Mouse (Mus musculus) retina, embryonic 14.5 days (tissue): Measurements from ENCODE around the gene Klhdc3.

Source experiments
- DNase-seq: peaks from one replicate; pipeline ENCODE4 v3.0.0-alpha.2; 2015; ENCODE audit warnings: low spot score

Klhdc3 gene

GRCm38 (mm10) chr17:46702100-46702499 lies 21.4 kb upstream of the Klhdc3 start:
- no peak for DNase-seq

DNA sequence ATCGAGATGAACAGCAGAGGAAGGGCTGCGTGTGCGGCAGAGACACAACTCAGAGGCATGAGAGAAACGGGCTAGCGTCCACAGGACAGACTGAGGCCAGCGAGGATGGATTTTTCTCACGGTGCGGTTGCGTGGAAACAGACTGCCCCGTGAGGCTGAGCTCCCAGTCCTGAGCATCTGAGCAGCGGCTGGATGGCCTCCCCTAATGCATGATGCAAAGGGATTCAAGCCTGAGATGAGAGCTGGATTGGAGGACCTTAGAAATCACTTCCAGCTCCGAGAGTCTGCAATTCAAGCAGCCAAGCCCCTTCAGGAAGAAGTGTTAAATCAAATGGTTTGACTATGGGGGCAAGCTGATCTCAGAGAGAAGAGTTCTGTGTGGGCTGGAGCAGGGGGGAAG lies 20.8 kb upstream of the Klhdc3 start:
- no peak for DNase-seq

DNA sequence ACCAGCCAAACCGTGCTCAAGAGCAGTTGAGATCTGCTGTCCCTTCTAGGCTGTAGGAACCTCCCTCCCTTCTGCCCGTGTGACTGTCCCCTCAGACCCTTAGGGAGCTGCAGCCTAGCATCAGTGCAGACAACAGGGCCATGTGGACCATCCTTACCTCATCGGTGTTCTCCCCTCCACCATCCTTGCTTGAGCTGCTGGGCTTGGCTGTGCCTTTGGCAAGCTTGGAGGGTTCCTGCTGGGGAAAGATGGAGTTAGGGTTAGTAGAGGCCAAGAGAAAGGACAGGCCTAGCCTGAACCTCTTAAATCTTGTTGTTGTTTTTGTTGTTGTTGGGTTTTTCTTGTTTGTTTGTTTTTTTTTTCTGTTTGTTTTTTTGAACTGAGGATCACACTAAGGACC lies 19.2 kb upstream of the Klhdc3 start:
- DNase-seq = no peak

GRCm38 (mm10) chr17:46699245-46699644 lies 18.5 kb upstream of the Klhdc3 start:
- no peak for DNase-seq

DNA sequence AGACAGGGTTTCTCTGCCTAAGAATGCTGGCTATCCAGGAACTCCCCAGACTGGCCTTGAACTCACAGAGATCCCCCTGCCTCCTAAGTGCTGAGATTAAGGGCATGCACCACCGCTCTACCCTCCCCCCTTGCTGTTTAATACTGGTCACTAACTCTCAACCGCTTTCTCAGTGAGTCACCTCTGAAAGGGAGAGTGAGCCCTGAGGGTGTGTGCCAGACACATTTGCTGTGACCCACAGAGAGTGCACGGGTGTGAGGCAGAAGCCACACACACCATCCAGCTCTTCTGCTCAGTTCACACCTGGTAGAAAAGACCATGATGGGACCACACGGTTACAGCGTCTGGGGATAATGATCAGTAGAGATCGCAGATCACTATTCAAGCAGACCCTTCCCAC lies 17.8 kb upstream of the Klhdc3 start:
- no peak for DNase-seq

- no peak for DNase-seq
Observed at GRCm38 (mm10) chr17:46694517-46695063, 13.9 kb upstream of the Klhdc3 start.

DNA sequence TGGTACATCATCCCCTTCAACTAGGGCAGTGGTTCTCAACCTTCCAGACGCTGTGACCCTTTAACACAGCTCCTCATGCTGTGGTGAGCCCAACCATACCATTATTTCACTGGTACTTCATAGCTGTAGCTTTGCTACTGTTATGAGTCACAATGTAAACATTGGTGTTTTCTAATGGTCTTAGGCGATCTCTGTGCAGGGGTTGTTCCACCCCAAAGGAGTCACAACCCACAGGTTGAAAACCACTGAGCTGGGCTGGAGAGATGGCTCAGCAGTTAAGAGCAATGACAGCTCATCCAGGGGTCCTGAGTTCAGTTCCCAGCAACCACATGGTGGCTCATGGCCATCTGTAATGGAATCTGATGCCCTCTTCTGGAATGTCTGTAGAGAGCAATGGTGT lies 10.7 kb upstream of the Klhdc3 start:
- DNase-seq = no peak

- no peak for DNase-seq
Observed at GRCm38 (mm10) chr17:46690665-46691064, 10.0 kb upstream of the Klhdc3 start.

DNA sequence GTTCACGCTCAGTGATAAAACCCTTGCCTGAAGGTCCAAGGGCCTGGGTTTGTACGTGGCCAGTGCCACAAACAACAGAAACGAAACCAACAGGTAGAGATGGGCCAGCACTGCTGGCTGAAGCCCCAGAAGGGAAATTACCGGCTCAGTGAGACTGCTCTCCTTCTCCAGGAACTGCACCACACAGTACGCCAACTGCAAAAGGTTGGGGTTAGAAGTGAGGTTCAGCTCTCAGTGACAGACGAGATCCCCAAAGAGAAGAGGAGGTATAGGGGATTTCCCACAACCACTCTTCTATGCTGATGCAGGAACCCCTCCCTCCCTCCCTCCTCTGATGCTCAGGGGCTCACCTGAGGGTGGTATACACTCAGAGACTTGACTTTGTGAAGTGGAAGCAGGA lies 5.2 kb upstream of the Klhdc3 start:
- DNase-seq = no peak

- DNase-seq = no peak
Observed at GRCm38 (mm10) chr17:46682654-46683389, 2.1 kb upstream of the Klhdc3 start.

DNA sequence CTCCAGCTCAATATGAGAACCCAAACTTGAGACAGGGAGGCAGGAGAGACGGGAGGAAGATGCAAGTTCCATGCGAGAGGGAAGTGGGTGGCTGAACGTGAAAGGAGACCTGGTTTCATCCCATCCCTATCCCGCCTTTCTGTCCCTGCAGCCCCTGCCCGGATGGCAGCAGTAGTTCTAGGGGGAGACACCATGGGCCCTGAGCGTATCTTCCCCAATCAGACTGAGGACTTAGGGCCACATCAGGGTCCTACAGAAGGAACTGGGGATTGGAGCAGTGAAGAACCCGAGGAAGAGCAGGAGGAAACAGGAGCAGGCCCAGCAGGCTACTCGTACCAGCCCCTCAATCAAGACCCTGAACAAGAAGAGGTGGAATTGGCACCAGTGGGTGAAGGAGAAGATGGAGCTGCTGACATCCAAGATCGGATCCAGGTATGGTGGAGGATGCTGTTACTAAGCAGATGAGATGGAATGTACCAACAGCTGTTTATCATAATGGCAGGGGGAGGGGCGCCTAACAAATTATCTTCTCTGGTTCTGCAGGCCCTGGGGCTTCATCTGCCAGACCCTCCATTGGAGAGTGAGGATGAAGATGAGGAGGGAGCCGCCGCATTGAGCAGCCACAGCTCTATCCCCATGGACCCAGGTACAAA lies 878 bp upstream of the Klhdc3 start:
- DNase-seq = no peak

DNA sequence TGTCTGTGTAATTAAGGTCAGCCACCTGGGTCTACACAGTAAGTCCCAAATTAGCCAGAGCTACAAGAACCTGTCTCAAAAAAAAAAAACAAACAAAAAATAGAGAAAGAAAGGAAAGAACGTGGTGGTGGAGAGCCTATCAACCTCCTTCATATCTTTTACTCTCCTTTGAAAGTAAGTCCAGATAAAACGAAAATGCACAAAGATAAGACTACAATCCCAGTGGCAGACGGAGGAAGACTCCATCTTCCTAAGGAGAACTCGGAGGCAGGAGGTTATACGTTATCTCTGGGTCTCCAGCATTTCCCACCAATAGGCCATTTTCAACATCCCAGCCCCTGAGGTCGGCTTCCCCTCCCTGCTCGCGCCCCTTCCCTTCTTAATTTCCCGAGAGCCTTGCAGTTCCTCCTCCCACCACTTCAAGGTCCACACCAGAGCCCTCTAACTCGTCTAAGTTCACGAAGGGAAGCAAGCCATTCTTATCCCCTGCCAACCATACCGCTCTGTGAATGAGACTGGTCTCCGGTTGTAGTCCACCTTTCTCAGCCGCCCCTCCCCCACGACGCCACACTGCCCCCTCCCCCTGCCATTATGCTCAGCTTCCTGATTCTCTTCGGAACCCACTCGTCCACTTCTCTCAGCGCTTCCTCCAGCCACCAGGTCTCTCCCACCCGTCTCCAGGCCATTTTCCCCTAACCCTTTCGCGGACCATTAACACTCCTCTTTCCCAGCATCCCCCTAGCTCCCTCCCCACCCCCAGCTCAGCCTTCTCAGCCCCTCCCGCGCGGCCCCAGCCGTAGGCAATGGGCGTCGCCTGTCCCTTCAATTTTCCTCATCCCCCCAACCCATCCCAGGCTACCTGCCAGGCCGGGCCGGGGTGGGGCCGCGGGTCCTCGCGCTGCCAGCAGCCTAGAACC lies 613 bp downstream of the Klhdc3 start:
- DNase-seq = peak; percentile 65

DNA sequence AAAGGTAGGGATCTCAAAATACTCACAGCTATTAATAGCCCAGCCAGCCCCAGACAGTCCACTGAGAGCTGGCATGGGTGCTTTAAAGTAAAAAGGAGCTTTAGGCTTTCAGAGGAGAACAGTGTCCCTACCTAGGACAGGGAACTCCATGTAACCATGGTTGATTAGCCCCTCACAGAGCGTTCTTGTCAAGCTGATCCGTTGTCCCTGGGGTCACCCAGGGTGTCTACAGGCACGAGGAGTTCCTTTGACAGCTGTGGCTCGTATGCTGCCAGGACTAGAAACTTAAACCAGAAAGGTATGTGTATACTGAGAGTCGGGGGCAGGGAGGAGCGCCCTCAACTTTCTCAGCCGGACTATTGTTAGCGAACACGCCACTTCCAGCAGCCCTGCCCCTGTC lies 1.8 kb downstream of the Klhdc3 start:
- DNase-seq = no peak

- DNase-seq = no peak
Observed at GRCm38 (mm10) chr17:46678416-46678815, 2.3 kb downstream of the Klhdc3 start, which contains the start of gene Mea1. Gene Mea1, plus strand, starts transcription at chr17:46678793.

DNA sequence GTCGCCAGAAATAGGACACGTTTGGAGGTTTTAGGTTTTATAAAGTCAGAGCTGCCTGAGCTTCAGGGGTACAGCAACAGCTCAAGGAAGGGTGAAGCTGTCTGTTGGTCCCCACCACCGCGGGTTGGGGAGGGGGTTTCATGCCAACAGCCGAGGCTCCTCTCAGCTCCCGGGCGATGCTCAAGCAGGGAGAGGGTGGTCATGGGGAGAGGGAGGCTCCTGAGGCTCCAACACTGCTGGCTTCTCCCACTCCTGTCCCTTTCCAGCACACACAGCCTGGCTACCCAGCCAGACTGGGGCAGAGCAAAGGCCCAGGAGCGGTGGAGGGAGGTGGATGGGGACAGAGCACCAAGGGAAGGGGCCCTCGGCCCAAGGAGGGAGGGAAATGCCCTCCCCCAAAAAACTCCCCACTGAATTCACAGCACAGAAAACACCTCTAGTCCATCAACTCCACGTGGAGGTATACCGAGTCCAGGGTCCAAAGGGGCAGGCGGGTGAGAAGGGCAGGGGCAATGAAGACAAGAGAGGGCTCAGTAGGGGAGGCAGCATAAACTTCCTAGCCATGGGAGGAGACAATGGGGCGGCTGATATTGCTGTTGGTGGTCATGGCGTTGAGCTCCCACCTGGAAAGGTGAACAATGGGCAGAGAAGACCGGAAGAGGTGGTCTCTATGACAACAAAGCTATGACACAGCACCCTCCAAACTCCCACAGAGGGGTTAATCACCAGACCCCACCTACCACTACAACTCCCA lies 6.0 kb downstream of the Klhdc3 start:
- no peak for DNase-seq

- peak; percentile 92 for DNase-seq
Observed at GRCm38 (mm10) chr17:46673850-46674529, 6.7 kb downstream of the Klhdc3 start, which contains the start of gene Rrp36. Gene Rrp36, minus strand, starts transcription at chr17:46674352.

GRCm38 (mm10) chr17:46669911-46670310 lies 10.8 kb downstream of the Klhdc3 start:
- no peak for DNase-seq

DNA sequence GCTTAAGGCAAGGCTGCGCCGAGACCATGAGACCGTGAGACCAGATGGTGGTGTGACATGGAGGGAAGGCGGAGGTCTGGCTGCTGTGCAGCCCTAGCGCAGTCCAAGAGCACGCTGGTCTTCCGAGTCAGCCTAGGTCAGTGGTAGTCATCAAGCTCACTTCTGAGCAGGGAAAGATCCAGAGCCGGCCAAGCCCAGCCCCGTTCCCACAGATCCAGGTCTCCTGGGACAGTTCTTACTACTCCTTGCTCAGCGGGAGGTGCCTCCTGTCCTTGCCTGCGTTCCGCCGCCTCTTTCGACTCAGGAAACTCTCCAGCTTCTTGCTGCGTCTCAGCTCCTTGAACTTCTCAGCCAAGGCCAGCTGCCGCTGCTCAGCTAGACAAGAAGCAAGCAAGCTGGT lies 13.0 kb downstream of the Klhdc3 start:
- no peak for DNase-seq

DNA sequence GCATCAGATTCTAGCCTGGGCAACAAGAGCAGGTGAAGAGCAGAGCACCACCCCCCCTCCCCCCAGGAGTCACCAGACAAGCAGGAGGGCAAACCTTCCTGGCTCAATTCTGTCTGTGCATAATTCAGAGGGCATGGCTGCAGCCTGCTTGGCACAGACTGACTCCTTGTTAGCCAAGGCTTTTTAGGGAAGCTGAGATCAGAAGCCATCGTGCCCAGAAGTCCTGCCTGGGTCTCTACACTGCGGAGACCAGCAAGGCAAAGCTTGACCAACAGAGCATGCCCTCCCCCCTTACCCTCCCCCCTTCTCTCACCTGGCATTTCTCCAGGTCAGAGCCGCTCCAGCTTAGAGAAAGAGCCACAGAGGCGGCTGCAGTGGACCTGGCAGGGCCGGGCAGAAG lies 18.0 kb downstream of the Klhdc3 start:
- no peak for DNase-seq

GRCm38 (mm10) chr17:46661981-46662380 lies 18.7 kb downstream of the Klhdc3 start:
- DNase-seq = no peak

GRCm38 (mm10) chr17:46661351-46661750 lies 19.4 kb downstream of the Klhdc3 start:
- DNase-seq = no peak
